Mouse (Mus musculus) heart, adult 9 months (tissue): Measurements from ENCODE around the gene Rab37.

ENCODE experiments used
- DNase-seq, 2 experiments: peaks; one replicate each; pipeline ENCODE4 v3.0.0; 2022; ENCODE audit warnings: low spot score in 2 of 2

The Rab37 gene

GRCm38 (mm10) chr11:115131768-115132381 is 40.6 kb downstream of the Rab37 start:
- DNase-seq, result no peak

GRCm38 (mm10) chr11:115133800-115134199 is 42.6 kb downstream of the Rab37 start, which contains the start of gene Cd300lf:
Gene Cd300lf (minus strand): TSS chr11:115133992.
- DNase-seq, result peak in 1 of 2 experiments; percentile 46

GRCm38 (mm10) chr11:115138597-115139262 is 47.5 kb downstream of the Rab37 start:
- DNase-seq, result no peak

DNA sequence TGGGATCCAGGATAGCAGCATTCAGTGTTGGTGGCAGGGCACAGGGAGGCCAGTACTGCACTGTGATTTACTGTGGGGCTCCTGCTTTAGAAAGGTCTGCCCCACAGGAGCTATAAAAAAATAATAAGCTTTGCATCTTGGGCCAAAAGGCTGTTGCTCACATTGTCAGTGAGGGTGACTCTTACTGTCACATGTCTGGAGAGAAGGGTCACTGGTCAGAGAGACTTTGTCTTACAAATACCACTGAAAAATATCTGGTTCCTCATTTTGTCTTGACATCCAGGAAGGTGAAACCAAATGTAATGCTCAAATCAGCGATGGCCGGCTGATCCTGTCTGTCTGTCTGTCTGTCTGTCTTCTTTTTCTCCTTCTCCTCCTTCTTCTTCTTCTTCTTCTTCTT is 50.7 kb downstream of the Rab37 start:
- DNase-seq, result no peak

- DNase-seq, result no peak
Measured at GRCm38 (mm10) chr11:115147813-115148212, 56.6 kb downstream of the Rab37 start.

DNA sequence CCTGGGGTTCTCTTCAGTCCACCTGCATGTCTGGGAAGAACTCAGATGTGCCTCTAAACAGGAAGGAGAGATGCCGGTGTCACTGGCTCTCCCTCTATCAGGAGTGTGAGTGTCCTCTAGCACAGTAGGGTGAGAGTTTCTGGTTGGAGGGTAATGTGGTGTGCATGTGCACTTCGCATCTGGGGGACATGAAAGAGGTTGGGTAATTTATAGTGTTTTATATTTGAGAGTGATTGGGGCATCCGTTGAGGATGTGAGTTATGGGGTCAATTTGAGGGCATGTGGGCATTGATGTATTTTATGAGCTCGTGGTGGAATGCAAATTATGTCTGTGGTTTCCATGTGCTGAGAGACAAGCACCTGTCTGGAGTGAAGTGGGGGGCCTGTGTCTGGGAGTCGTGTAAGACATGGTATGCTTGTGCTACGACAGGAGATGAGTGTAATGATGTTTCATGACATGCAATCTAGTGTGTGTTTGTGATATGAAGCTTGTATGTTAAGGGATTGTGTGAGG is 59.6 kb downstream of the Rab37 start:
- DNase-seq, result no peak

DNA sequence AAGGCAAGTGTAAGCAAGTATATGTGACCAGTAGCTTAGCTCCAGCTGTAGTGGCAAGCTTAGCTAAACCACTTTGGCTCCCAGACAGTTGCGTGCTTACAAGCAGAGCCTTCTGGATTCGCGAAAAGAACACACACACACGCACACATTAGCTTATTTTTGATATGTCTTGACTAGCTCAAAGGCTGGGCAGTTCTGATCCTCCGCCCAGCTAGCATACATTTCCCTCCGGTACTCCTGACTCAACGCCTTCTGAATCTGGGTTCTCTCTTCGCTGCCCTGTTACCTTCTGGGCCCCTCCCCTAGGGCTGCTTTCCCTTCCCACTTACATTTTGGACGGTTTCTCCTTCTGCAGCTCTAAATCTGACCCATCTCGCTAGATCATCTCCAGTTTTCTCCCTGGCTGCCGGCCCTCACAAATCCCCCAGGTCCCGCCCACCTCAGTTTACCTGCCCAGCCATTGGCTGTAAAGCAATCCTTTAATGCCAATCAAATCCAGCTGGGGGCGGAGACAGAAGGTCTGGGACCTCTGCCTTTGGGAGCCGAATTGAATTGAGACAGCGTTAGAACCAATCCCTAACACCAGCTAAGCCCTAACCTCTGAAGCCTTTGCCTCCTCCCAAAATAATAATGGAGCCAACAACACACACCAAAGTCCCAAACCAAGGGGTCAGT is 60.7 kb downstream of the Rab37 start:
- DNase-seq, result no peak

- DNase-seq, result no peak
Measured at GRCm38 (mm10) chr11:115153088-115153487, 61.9 kb downstream of the Rab37 start.

DNA sequence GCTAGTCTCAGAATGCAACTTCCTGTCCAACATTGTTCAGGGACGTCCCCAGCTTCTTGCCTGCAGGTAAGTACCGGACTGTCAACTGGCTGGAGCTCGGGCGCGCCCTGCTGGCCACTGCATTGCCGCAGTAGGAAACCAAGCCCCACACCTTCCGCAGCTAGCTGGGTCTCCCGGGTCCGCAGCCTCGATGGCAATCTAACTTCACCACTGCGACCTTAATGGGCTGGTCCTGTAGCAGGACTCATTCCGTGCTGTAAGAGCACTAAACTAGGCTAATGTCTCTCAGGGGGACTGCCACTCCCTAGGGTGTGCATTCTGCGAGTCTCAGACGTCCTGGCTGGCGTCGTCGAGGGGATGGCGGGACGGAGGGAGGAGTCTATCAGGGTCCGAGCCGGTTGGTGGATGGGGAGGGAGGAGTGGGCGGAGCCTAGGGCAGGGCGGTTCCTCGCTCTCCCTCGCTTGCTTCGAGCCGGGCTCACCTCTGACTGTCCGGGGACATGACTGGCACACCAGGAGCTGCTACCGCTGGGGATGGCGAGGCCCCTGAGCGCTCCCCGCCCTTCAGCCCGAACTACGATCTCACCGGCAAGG is 62.6 kb downstream of the Rab37 start:
- DNase-seq, result peak; percentile 56 to 67

DNA sequence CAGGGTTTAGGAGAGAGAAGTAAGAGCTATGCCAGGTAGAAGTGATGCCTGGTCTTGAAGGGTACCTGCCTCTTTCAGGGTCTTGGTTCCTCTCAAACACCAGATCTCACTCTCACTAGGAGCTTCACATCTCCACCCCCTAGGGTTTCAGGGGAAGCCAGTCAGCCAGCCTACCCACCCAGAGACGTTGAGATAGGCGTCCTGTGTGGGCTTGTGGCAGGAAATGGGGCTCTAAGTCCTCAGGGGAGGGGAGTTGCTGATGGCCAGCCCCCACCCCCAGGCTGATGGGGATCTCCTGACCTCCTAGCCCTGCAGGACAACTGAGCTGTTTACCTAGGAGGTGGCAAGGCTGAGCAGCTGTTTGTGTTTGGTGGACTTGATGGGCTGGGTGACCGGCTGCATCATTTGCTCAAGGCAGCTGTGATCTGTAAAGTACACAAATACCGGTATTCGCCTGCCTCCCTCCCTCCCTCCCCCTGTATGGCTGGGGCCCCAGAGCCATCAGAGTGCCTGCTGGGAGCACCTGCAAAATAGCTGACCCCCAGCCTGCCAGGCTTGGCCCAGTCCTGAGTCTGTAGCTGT is 63.9 kb downstream of the Rab37 start:
- no peak for DNase-seq

DNA sequence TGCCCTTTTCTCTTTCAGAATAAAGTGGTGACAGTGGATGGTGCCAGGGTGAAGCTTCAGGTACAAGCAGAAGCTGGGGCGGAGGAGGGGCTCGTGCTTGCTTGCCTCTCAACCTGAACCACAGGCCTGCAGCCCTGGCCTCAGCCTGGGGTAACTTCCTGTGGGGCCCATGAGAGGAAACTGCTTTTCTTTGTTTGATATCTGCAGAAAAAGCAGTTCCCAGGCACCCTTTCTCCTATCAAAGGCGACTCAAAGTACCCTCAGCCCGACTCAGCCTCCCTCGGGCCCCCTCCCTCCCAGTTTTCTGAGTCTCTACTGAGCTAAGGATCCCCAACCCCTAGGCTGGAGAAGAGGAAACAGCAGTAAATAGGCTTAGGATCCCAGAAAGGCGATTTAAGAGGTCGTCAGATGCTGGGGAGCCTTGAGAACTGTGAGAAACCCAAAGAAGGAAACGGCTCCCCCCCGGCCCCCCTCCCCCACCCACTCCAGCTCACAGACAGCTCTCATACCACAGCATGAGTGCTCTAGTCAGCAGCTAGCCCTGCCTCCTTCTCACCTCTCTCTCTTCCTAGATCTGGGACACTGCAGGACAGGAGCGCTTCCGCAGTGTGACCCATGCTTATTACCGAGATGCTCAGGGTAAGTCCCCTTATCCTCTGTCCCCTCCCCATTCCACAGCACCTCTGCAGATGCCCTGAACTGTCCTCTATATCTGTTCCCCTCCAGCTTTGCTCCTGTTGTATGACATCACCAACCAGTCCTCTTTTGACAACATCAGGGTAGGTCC is 66.9 kb downstream of the Rab37 start:
- no peak for DNase-seq

GRCm38 (mm10) chr11:115160016-115160797 is 69.0 kb downstream of the Rab37 start:
- DNase-seq, result peak; percentile 57 to 71

GRCm38 (mm10) chr11:115160883-115161577 is 69.8 kb downstream of the Rab37 start:
- DNase-seq, result peak in 1 of 2 experiments; percentile 65

DNA sequence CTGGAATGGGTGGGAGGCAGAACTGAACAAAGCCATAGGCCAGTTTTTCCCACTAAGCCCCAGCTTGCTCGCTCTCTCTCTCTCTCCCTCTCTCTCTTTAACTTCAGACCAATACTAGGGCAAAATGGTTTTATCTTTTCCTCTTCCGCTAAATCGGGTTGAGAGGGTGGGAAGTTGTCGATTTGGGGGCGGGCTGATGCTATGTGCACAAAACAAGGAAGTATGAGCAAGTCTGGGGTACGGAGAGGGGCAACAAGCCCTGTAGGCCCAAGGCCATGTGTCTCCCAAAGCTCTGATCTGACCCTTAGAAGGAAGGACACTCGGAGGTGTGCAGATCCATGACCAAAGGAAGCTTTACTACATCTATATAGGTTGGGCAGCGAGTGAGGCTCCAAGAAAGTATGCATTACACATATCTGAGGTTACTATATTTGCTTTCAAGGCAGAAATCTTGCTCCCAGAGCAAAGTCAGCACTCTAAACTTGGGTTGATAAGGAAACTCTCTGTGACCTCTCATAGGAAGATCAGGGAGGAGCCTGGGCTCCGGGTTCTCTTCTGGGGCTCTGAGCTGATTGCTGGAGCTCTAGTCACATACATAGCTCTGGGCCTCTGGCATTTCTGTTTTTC is 70.5 kb downstream of the Rab37 start:
- DNase-seq, result no peak

DNA sequence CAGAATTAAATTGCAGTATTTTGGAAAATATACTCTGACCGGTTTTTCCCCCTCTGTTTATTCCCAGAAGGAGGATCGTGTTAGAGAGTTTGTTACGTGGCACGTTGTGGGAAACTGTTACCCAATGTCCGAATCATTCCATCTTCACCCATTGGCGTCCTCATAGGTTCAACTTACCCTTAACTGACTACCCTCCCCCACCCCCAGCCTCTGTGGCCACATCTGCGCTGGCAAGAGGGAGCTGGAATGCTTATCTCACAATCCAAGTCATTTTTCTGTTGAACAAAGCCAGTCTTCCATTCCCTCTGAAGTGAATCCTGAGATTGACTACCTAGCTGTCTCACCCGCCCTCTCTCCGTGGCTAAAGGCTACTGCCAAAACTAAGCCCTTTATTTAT is 71.0 kb downstream of the Rab37 start:
- DNase-seq, result no peak

- peak; percentile 99 for DNase-seq
Measured at GRCm38 (mm10) chr11:115162832-115163480, 71.7 kb downstream of the Rab37 start, which contains the start of gene Slc9a3r1. Gene Slc9a3r1 (plus strand): TSS chr11:115163341.

- no peak for DNase-seq
Measured at GRCm38 (mm10) chr11:115163568-115164150, 72.4 kb downstream of the Rab37 start.

DNA sequence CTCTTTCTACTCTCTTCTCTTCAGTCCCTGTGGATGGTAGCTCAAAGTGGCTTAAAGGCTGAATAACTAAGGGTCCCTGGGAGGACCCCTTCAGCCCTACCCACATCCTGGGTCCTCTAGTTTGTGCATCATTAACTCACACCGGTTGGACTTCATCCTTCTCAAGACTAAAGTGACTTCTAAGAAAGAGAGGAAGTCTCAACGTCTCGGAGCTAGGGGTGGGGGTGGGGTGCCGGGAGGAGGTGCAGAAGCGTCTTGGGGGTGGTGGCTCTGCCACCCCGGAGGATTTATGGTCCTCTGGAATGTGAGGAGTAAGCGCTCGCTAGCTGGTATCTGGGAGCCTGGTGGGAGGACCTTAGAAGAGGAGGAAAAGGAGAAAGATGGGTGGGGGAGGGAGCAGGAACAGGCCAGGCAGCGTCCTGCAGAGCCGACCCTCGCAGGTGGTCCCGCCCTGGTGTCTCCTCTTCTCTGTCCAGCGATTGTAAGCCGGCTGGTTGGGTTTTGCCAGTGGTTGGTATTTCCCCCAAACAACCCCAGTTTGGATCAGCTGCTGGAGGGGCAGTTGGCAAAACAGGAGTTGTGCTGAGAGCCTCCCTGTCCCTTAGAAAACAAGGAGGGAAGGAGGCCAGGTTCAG is 73.2 kb downstream of the Rab37 start:
- no peak for DNase-seq
